Mouse (Mus musculus) skeletal muscle tissue, adult 2 months (tissue): ENCODE results near the gene Ptges.
"Not testable (repeated sequence)": the region's sequence is repeated elsewhere in the genome, so short reads cannot be mapped to it uniquely, and the experiment has no call there.

Source experiments
- DNase-seq: peaks from one replicate; pipeline ENCODE4 v3.0.0-alpha.2; 2012; ENCODE audit warnings: low read depth, low spot score

The Ptges gene

DNA sequence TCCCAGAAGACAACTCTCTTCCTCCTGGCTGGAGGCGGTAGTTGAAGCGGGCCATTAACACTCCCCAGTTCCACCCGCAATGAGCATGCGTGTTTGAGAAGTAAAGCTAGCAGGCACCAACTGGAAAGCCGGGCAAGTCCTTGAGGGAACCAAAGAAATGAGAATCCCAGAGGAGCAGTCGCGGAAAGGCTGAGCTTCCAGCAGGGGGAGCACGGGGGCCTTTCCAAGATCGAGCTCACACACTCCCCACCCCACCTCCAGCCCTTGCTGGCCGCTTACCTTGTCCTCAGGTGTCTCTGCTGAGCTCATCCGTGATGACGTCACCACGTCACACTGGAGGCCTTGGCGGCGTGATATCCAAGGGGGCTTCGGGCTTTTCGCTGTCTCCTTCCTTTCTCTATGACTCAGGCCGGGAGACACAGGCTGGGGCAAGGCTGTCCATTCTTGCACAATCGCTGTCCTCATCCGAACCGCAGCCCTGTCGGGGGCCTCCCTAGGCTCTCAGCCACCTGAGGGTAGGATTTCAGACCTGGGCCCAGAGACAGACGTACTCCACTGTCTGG lies at the start of gene Ptges:
Ptges (minus strand) TSS at position 381 of the 563 bp plus-strand sequence.
- peak; percentile 68 for DNase-seq

DNA sequence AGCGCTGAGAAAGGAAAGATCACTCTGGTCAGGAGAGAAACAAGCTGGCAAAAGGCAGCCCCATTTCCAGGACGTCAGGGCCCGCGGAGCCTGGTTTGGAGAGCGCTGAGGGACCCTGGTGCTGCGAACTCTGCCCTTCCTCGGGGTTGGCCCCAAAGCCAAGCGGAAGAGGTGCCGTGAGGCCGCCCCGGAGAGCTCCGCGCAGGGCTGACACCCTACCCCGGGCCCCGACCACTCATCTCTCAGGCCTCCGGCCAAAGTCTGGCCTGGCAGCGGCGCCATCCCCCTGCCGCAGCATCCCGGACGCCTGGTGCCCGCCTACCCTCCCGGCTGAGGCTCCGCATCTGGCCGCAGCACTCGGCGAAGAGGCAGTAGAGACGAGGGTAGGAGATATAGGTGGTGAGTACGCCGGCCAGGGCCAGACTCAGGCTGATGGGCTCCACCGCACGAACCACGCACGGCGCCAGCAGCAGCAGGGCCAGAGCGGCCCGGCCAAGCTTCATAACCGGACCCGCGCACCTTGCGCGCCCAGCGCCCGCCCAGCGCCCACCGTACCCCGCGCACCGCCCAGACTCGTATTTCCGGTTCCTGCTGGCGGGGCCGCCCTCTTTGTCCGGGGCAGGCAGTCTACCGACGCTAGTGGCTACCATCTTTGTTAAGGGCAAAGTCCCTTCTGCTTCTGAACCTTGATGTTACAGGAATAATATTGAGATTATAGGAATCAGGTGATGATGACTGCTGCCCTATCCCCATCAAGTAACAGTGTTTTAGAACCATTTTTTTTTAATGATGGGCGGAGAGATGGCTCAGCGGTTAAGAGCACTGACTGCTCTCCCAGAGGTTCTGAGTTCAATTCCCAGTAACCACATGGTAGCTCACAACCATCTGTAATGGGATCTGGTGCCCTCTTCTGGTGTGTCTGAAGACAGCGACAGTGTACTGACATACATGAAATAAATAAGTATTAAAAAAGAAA lies 38.0 kb upstream of the Ptges start, which contains the start of gene Tor1a:
Tor1a (minus strand) TSS at position 582 of the 976 bp plus-strand sequence.
- DNase-seq = peak; percentile 72

DNA sequence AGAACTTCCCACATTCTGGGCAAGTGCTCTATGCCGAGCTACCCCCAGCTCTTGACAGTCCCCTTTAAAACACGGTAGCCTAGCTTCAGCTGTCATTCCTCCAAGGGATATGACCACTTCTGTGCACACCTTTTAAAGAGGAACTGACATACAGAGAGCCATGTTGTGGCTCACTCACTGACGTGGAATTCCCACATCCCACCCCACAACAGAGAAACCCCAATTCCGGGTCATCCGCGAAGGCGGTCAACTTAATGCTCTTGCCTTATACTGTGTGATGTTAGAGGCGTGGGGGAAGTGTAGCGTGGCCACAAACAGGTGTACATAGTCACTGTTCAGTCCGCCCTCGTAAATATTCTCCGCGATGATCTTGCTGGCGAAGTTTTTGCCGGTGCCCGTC lies 37.2 kb upstream of the Ptges start:
- DNase-seq = no peak

DNA sequence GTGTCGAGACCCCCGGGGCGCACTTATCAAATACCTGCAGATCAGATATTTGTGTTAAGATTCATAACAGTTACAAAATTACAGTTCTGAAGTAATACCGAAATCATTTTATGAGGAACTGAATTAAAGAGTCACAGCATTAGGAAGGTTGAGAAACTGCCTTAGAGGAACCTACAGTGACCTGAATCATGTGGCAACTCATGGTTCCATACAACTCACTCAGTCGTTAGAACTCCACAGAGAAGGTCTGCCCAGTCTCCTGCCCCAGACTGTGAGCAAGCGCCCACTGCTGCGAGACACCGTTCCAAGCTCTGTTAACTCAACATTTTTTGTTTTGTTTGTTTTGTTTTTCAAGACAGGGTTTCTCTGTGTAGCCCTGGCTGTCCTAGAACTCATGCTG lies 36.0 kb upstream of the Ptges start:
- DNase-seq = no peak

DNA sequence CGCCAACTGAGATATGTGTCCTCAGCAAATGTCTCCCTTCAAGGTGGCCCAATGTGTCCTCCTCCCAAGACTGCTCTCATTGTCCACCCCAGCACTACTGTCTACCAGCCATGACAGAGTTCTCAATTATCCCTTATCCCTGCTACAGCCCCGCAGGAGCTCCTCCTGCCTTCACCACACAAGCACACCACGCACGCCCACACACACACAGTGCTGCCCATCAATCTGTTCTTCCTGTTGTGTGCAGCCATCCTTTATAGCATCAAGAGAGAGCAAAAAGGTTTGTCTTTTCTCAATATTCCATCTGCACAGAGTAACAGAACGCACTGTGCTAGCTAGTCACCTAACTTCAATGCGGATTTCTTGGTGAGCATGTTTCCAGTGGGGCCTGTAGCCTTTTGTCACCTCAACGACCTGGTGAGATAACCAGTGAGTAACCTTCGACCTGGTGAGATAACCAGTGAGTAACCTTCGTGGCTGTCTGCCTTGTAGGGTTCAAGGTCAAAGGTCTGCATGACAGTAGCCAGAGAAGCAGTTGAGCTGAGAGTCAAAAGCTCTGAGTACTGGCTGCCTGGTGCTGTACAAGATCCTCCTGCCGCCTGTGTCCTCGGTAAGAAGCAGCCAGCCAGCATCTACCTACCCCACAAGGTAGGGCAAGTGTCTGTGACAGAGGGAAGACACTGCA lies 33.0 kb upstream of the Ptges start:
- DNase-seq = no peak

DNA sequence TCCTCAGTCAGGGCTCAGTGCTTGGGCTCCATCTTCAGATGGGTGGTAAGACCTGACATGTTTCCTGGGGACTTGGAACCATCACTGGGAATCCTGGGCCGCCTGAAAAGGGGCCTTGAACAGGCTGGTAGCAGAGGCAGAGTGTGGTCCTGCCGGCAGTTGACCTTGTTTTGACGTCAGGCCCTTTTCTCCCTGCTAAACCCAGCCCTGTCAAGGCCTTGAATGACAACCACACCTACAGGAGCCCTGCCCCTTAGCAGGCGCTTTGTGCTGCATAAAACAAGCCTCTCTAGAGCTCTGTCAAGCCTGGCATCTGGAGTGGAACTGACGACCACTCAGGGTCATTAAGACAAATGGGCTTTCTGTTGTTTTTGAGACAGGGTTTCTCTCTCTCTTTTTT lies 30.2 kb upstream of the Ptges start:
- DNase-seq = no peak

DNA sequence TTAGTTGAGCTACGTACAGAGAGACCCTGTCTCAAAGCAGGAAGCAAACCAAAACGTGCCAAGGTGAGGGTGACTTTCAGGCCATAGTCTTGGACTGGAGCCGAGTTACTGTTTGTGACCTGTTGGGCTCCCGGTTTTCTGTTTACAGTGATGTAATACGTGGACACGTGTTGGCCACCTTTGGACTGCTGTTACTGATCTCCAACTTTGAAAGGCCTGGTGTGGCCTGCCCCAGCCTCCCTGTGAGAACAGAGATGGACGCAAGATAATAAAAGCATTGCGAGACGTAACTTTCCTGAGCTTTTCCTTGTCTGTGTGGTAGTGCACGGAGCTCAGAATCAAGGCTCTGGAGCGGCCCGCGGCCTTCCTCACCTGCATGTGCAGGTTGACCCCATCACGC lies 29.1 kb upstream of the Ptges start:
- no peak for DNase-seq

DNA sequence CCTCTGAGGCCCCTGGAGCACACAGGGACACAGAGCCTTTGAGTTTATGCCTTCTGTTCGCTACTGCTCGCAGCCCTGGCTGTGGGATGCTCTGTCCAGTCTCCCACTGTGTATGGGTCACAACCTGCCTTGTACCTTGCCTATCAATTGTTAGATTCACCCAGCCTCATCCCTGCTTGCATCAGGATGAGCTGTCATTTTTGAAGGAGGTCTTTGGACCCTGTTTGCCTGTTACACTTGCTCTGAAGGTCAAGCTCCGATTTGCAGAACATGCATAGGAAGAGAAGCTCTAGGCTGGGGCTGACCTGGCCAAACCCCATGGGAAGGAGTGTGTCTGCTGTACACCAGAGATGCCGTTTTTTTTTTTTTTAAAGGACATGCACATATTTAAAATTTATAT lies 27.8 kb upstream of the Ptges start:
- no peak for DNase-seq

DNA sequence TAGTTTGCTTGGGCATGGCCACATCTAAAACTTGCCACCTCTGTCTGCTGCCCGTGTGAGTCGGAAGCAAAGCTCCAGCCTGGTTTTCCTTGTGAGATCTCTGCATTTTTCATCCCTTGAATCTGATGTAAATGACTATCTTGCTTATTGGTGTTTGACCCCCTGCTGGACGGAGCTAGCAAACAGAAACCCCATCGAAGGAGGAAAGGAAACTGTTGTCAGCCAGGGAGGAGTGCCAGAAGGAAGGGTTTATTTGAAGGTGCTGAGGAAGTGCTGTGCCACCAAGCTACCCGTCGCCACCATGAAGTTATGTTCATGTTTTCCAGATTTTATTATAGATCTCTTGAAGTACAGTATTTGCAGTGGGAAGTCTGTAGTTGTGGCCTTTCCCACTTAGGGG lies 25.1 kb upstream of the Ptges start:
- DNase-seq = no peak

DNA sequence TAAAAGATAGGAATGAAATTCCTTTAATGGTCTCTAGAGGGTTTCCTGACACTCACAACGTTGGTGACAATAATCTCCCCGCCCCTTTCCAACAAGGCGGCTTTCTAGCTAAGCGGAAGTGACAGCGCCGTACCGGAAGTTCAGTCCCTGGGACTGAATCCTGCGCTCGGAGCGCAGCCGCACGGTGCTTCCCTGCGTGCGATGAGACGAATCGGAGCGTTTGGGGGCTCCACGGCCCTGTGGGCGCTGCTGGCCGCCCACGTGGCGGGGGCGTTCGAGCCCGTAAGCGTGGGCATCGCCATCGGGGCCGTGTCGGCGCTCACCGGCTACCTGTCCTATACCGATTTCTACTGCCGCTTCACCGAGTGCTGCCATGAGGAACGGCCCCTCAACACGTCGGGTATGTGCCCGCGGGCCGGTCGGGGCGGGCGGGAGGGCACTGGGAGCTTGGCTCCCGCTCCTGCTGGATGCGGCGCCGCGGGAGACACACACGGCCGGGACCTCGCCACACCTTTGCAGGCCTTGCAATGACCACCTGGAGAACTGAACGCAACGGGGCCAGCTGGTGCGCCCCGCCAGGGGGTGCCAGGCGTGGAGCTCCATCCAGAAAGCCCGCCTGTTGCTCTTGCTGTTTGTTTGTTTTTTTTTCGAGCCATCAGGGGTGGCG lies 23.3 kb upstream of the Ptges start, which contains the start of gene Tor1b:
Tor1b (plus strand) TSS at position 136 of the 667 bp plus-strand sequence.
- DNase-seq = peak; percentile 81

DNA sequence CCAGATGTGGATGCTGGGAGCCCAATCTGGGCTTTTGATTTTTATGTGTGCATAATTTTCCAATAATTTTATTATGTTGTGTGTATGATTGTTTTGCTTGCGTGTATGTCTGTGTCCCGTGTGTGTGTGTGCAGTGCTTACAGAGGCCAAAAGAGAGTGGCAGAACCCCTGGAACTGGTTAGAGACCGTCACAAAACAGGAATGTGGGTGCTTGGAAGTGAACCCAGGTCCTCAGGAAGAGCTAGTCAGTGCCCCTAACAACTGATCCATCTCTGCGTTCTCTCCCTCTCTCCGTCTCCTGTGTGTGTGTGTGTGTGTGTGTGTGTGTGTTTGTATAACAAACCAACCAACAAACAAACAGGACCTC lies 22.8 kb upstream of the Ptges start:
- DNase-seq = no peak

DNA sequence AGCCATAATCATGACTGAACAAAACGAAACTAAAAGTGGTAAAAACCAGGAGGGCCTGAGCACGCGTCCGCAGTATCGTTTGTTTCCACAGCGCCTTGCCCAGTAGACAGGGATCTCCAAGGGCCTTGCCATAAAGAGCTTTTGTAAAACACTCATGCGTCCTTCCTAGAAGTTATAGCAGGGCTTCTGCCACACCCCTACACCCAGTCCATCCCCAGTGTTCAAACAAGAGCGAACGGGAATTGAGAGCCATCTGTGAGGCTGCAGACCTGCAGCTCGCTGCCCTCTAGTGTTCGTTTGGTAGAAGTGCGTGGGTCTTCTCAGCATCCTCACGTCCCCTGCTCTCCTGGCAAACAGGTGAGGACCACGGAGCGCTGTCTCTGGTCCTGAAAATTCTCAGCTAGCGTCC lies 12.9 kb upstream of the Ptges start:
- DNase-seq = peak; percentile 59

DNA sequence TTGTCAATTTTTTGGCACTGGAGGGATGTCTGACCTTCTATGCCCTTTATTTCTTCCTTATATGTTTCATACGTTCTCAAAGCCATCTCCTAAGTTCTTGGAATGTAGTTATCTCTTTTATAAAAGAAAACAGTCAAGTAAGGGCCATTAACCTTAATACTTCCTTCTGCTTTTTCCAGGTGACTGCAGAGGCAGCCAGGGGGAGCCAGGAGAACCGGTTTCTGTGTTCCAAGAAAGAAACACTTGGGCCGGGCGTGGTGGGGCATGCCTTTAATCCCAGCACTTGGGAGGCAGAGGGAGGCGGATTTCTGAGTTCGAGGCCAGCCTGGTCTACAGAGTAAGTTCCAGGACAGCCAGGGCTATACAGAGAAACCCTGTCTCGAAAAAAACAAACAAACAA lies 12.5 kb upstream of the Ptges start:
- DNase-seq = not testable (repeated sequence)

DNA sequence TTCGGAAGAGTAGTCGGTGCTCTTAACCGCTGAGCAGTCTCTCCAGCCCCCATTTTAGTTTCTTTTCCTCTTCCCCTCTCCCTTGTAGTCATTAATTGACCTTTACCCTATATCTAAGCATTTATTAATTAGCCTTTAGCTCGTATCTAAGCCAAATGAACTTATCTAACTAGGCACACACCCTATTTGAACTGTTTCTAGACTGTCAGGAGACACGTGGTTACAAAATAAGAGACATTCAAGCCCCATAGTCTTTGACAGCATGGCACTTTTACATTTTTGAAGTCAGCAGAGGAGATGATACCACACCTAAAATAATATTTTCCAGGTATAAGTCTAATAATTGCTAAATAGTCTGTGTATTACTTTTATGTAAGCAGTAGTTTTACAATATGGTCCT lies 11.9 kb upstream of the Ptges start:
- DNase-seq = no peak

DNA sequence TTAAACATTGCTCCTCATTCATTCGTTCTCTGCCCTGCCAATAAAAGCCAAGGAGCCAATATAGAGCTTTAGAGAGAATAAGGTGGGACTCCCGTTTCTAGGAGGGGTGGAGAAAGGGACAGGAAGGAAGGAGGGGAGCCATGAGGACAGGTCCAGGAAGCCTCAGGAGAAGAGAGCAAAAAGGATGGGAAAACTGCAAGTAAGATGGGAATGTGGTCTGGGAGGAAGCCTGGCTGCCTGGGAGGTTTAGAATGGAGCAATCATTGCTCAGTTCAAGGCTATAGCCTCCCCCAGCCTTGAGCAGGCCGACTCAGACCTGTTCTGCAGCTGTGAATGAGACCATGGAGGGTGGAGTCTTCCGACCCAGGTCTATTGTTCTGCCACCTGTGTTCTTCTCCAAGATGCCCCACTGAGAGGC lies 8.9 kb upstream of the Ptges start:
- DNase-seq = no peak

DNA sequence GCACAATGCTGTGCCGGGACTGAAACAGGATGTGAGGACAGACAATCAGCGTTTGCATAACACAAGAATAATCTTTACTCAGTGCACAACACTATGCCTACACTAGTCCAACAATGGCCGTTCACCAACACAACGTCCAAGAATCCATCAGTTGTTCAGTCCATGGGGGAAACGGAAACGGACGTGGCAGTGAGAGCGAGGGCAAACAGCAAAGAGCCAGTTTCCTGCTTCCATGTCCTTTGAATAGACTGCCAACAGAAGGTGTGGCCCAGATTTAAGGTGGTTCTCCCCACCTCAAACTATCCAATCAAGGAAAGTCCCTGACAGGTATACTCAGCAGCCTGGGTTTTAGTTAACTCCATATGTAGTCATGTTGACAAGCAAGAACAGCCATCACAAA lies 8.1 kb upstream of the Ptges start:
- DNase-seq = no peak

DNA sequence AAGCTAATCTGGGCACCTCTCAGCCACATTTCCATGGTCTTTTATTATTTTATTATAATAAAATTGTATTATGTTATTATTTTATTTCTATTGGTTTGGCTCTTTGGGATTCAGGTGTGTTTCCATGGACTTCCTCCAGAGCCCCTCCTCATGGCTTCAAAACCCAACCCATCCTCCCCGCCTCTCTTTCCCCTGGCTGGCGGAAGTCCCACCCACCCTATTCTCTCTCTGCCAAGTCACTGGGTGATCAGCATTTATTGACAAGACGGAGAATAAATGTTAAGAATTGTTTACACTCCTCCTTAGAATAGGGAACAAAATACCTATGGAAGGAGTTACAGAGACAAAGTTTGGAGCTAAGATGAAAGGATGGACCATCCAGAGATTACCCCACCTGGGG lies 7.1 kb upstream of the Ptges start:
- no peak for DNase-seq

DNA sequence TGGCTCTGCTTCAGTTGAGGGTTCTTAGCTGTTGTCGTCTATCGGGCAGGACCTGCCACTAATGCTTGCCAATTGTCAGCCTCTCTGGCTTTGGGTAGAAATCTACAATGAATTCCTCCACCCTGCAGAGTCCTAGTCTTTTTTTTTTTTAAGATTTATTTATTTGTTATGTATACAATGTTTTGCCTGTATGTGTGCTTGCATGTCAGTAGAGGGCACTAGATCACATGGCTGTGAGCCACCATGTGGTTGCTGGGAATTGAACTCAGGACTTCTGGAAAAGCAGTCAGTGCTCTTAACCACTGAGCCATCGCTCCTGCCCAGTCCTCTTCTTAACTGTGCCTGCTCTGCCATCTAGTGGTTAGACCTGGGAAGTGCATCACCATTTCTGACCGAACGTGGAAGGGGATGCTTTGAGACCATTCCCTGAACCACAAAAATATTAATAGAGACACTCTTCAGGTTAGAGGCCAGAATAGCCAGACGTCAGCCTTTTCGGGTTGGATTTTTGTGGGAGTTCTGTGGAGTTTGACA lies 4.3 kb upstream of the Ptges start:
- peak; percentile 68 for DNase-seq

DNA sequence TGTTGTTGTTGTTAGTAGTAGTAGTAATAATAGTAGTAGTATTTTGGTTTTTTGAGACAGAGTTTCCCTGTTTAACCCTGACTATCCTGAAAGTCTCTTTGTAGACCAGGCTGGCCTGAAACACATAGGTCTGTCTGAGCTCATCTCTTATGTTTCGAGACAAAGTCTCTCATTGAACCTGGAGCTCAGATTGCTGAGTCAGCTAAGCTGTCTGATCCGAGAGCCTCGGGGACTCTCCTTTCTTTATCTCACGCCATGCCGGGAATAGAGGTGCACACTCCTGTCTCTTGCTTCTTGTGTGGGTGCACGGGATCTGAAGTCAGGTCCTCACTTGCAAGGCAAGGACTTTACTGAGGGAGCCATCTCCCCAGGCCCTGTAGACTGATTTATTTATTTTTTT lies 3.4 kb upstream of the Ptges start:
- DNase-seq = no peak

DNA sequence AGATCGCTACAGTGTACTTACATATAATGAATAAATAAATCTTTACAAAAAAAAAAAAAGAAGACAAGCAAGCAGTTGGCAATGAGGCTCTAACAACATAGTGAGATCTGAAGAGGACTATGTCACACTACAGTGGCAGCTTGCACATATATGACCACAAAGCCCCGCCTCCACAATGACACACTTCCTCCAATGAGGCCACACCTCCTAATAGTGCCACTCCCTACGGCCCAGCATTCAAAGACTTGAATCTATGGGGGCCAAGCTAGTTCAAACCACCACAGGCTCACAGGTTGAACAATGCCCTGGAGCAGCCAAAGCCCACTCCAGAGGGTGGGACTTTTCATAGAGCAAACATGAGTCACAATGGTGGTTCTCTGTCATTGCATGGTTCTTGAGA lies 2.3 kb upstream of the Ptges start:
- no peak for DNase-seq

DNA sequence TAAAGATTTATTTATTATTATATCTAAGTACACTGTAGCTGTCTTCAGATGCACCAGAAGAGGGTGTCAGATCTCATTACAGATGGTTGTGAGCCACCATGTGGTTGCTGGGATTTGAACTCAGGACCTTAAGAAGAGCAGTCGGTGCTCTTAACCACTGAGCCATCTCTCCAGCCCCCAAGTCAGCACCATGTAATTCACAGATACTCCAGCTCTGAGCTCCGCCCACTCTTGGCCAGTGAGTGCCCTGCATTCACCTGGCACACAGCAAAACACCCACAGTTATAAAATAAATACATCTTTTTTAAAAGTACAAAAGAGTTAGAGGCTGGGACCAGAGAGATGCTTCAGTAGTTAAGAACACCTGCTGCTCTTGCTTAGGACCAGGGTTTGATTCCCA lies 1.2 kb upstream of the Ptges start:
- not testable (repeated sequence) for DNase-seq
